Mouse (Mus musculus) neural tube, embryonic 11.5 days (tissue): ENCODE results near the gene Arhgap35. TPM values are rescaled to one million over a fixed set of nuclear protein-coding genes. Genes with fewer than 3 reads are reported as not detected.

Experiments used
- ATAC-seq: fragments of 200-750 bp; cut with Nextera tagmentation; 2 replicates; pipeline ENCODE4 v1.8.0; 2017; ENCODE audit warnings: moderate number of reproducible peaks, mild to moderate bottlenecking, moderate TSS enrichment, moderate library complexity; ENCODE audit not compliant: insufficient read depth, low FRiP score, low TSS enrichment
- DNase-seq: peaks from one replicate; pipeline ENCODE4 v3.0.0-alpha.2; 2015; ENCODE audit warnings: low spot score
- H3K27ac ChIP-seq: fragments of 300-500 bp; sonication (generic); 2 replicates; pipeline ENCODE4 v1.5.1; 2014; ENCODE audit warnings: low read depth, mild to moderate bottlenecking, low read length
- H3K27me3 ChIP-seq: fragments of 300-500 bp; sonication (generic); 2 replicates; pipeline ENCODE4 v1.6.1; 2014; ENCODE audit warnings: mild to moderate bottlenecking, low read length, mixed read lengths; ENCODE audit not compliant: control insufficient read depth, insufficient read depth
- H3K36me3 ChIP-seq: fragments of 300-500 bp; sonication (generic); 2 replicates; pipeline ENCODE4 v1.6.1; 2014; ENCODE audit warnings: mild to moderate bottlenecking, low read length, moderate library complexity, mixed read lengths; ENCODE audit not compliant: control insufficient read depth, insufficient read depth
- H3K4me1 ChIP-seq: fragments of 300-500 bp; sonication (generic); 2 replicates; pipeline ENCODE4 v1.6.1; 2014; ENCODE audit warnings: low read length, mixed read lengths; ENCODE audit not compliant: control insufficient read depth, insufficient read depth
- H3K4me2 ChIP-seq: fragments of 300-500 bp; sonication (generic); 2 replicates; pipeline ENCODE4 v1.6.1; 2014; ENCODE audit warnings: low read depth, mild to moderate bottlenecking, moderate library complexity
- H3K4me3 ChIP-seq: fragments of 300-500 bp; sonication (generic); 2 replicates; pipeline ENCODE4 v1.5.1; 2014; ENCODE audit warnings: low read depth, low read length
- H3K9ac ChIP-seq: fragments of 300-500 bp; sonication (generic); 2 replicates; pipeline ENCODE4 v1.6.1; 2014; ENCODE audit warnings: mild to moderate bottlenecking, low read length
- H3K9me3 ChIP-seq: fragments of 300-500 bp; sonication (generic); 2 replicates; pipeline ENCODE4 v1.6.1; 2016; ENCODE audit warnings: low read length; ENCODE audit not compliant: control insufficient read depth
- WGBS: fragments of 180-500 bp; shearing (Covaris S2); extraction: QIAGEN DNeasy Blood & Tissue Kit; methylation state at CpG from one replicate; pipeline ENCODE4 v1.1.7; 2014; 5-methylcytosine and 5-hydroxymethylcytosine counted together
- polyA plus RNA-seq: library from polyadenylated mRNA; unstranded; fragments of >200 nt; fragmentation: Nextera tagmentation; extraction: Ambion mirVana; gene quantifications from 2 replicates; pipeline ENCODE4 v1.2.1, GENCODE M21; 2014

Arhgap35 gene
- polyA plus RNA-seq, 1 experiment from 2014 or later: 41.7 TPM

GRCm38 (mm10) chr7:16587649-16588048 is 27.1 kb downstream of the Arhgap35 start:
- no peak for ATAC-seq
- no peak overlapping the region for H3K4me3 ChIP-seq

GRCm38 (mm10) chr7:16584384-16584783 is 30.4 kb downstream of the Arhgap35 start:
- Histone ChIP-seq H3K9me3 (no peaks in the 10 kb centered on the region), H3K4me2 (no peak overlapping the region), H3K9ac (no peak overlapping the region), H3K36me3 (no peaks in the 10 kb centered on the region), H3K4me3 (no peak overlapping the region), H3K4me1 (no peaks in the 10 kb centered on the region), H3K27me3 (no peaks in the 10 kb centered on the region), H3K27ac (no peak overlapping the region)
- DNase-seq: no peak
- ATAC-seq: no peak

More at GRCm38 (mm10) chr7:16587649-16588048, 27.1 kb downstream of the Arhgap35 start:
- Histone ChIP-seq H3K36me3 (no peaks in the 10 kb centered on the region), H3K4me1 (no peaks in the 10 kb centered on the region), H3K9me3 (no peaks in the 10 kb centered on the region), H3K4me2 (no peak overlapping the region), H3K27me3 (no peaks in the 10 kb centered on the region), H3K27ac (no peak overlapping the region), H3K9ac (no peak overlapping the region)
- no peak for DNase-seq
- 95% methylated on average over 3 of the region's 3 CpGs for WGBS

GRCm38 (mm10) chr7:16583775-16584174 is 31.0 kb downstream of the Arhgap35 start:
- Histone ChIP-seq H3K4me1 (no peaks in the 10 kb centered on the region), H3K9ac (no peak overlapping the region), H3K27ac (no peak overlapping the region), H3K27me3 (no peaks in the 10 kb centered on the region), H3K4me3 (no peak overlapping the region), H3K4me2 (no peak overlapping the region), H3K36me3 (no peaks in the 10 kb centered on the region), H3K9me3 (no peaks in the 10 kb centered on the region)
- DNase-seq: no peak
- ATAC-seq: no peak
- 90% methylated on average over 1 of the region's 1 CpGs for WGBS

- Histone ChIP-seq H3K27me3 (no peaks in the 10 kb centered on the region), H3K4me1 (no peaks in the 10 kb centered on the region), H3K9ac (no peak overlapping the region), H3K9me3 (no peaks in the 10 kb centered on the region), H3K36me3 (no peaks in the 10 kb centered on the region), H3K27ac (no peak overlapping the region), H3K4me2 (no peak overlapping the region), H3K4me3 (no peak overlapping the region)
- no peak for DNase-seq
- WGBS: 89% methylated on average over 3 of the region's 3 CpGs
- ATAC-seq: no peak
Measured at GRCm38 (mm10) chr7:16582299-16582698, 32.5 kb downstream of the Arhgap35 start.

GRCm38 (mm10) chr7:16581276-16582100 is 33.3 kb downstream of the Arhgap35 start:
- H3K9me3 ChIP-seq: no peaks in the 10 kb centered on the region
- H3K27ac ChIP-seq: no peak overlapping the region
- H3K4me2 ChIP-seq: no peak overlapping the region
- no peak overlapping the region for H3K4me3 ChIP-seq
- H3K36me3 ChIP-seq: no peaks in the 10 kb centered on the region
- H3K27me3 ChIP-seq: no peaks in the 10 kb centered on the region
- 65% methylated on average over 13 of the region's 13 CpGs for WGBS
- DNase-seq: no peak
- H3K9ac ChIP-seq: no peak overlapping the region
- ATAC-seq: no peak
- H3K4me1 ChIP-seq: no peaks in the 10 kb centered on the region

- H3K36me3 ChIP-seq: no peaks in the 10 kb centered on the region
- no peaks in the 10 kb centered on the region for H3K9me3 ChIP-seq
- H3K9ac ChIP-seq: no peak overlapping the region
- H3K27ac ChIP-seq: no peak overlapping the region
- no peaks in the 10 kb centered on the region for H3K27me3 ChIP-seq
- no peak overlapping the region for H3K4me2 ChIP-seq
- DNase-seq (no peak), ATAC-seq (no peak)
- H3K4me1 ChIP-seq: no peaks in the 10 kb centered on the region
- WGBS: 75% methylated on average over 1 of the region's 1 CpGs
- no peak overlapping the region for H3K4me3 ChIP-seq
Measured at GRCm38 (mm10) chr7:16576719-16577118, 38.1 kb downstream of the Arhgap35 start.

GRCm38 (mm10) chr7:16571191-16571590 is 43.6 kb downstream of the Arhgap35 start:
- H3K4me3 ChIP-seq: no peak overlapping the region

GRCm38 (mm10) chr7:16570737-16571136 is 44.1 kb downstream of the Arhgap35 start:
- H3K4me1 ChIP-seq: no peaks in the 10 kb centered on the region
- no peak overlapping the region for H3K4me2 ChIP-seq
- H3K27ac ChIP-seq: no peak overlapping the region
- no peaks in the 10 kb centered on the region for H3K9me3 ChIP-seq
- H3K36me3 ChIP-seq: no peaks in the 10 kb centered on the region
- no peaks in the 10 kb centered on the region for H3K27me3 ChIP-seq
- H3K9ac ChIP-seq: no peak overlapping the region
- WGBS: 95% methylated on average over 1 of the region's 1 CpGs
- H3K4me3 ChIP-seq: no peak overlapping the region
- DNase-seq (no peak), ATAC-seq (no peak)

More at GRCm38 (mm10) chr7:16571191-16571590, 43.6 kb downstream of the Arhgap35 start:
- WGBS: 77% methylated on average over 1 of the region's 1 CpGs
- no peaks in the 10 kb centered on the region for H3K9me3 ChIP-seq
- no peaks in the 10 kb centered on the region for H3K4me1 ChIP-seq
- ATAC-seq (no peak), DNase-seq (no peak)
- H3K27me3 ChIP-seq: no peaks in the 10 kb centered on the region
- no peak overlapping the region for H3K4me2 ChIP-seq
- no peak overlapping the region for H3K9ac ChIP-seq
- no peak overlapping the region for H3K27ac ChIP-seq
- no peaks in the 10 kb centered on the region for H3K36me3 ChIP-seq

- ATAC-seq (no peak), DNase-seq (no peak)
- no peaks in the 10 kb centered on the region for H3K4me1 ChIP-seq
- H3K4me2 ChIP-seq: no peak overlapping the region
- H3K9ac ChIP-seq: no peak overlapping the region
- H3K9me3 ChIP-seq: no peaks in the 10 kb centered on the region
- no peak overlapping the region for H3K27ac ChIP-seq
- H3K27me3 ChIP-seq: no peaks in the 10 kb centered on the region
- WGBS: 96% methylated on average over 8 of the region's 8 CpGs
- H3K36me3 ChIP-seq: peaks cover 28% of the 10 kb centered on the region
- H3K4me3 ChIP-seq: no peak overlapping the region
Measured at GRCm38 (mm10) chr7:16564491-16564890, 50.3 kb downstream of the Arhgap35 start.
